Mouse (Mus musculus): ENCODE data around the gene Baz2b.

Baz2b gene

DNA sequence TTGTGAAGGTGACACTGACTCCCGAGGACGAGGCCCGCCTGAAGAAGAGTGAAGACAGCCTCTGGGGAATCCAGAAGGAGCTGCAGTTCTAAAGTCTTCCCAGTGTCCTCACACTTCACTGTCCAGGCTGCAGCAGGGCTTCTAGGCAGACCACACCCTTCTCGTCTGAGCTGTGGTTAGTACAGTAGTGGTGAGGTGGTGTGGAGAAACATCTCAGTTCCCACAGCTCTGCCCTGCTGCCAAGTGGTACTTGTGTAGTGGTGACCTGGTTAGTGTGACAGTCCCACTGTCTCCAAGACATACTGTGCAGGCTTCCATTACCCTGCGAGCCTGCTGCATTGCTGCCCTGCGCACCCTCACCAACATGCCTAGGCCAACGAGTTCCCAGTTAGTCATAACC is 74.7 kb downstream of the Baz2b start:
- in situ Hi-C loops (cut with MboI, MseI) = loop anchor here (5.0 kb wide), 1 partner anchor 72 kb away; the partner anchor contains the start of genes Baz2b and March7

- in situ Hi-C loops (cut with MboI, MseI) = loop anchor here (5.0 kb wide), 1 partner anchor 74 kb away; the partner anchor contains the start of genes Baz2b and March7
Measured at GRCm38 (mm10) chr2:60133072-60133471, 76.6 kb downstream of the Baz2b start.

DNA sequence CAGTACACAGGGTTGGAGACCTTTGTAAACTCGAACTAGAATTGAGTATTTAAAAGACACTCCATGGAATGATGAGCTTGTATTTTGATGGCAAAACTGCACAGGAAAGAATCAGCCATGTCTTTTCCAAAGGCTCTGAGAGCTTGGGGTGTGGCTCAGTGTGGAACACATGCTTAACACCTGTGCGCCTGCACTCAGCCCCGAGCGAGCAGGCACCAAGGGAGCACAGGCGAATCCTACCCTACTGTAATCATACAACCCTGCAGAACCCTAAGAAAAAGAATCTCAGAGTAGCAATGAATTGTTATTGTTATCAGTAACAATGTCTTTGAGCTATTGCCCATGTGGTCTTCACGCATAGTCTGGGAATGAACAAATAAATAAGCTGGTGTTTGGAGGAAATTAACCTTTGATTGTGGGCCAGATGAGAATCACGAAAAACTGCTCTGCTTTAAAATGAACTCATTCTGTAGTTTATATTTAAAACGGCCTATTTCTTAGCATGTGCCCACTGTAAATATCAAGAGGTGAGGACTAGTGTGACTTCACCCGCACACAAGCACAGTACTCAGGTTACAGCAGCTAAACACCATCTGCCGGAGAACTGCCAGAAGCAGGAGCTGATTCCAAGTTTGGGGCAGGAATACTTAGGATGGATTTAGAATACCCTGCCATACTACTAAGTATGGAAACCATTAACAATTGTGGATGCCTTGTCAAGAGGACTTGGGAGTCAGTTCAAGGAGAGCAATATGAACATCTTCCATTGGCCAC is 77.2 kb downstream of the Baz2b start:
- in situ Hi-C loops (cut with MboI, MseI) = loop anchor here (5.0 kb wide), 1 partner anchor 75 kb away; the partner anchor contains the start of genes Baz2b and March7

GRCm38 (mm10) chr2:60128631-60129030 is 81.0 kb downstream of the Baz2b start:
- in situ Hi-C loops (cut with MboI, MseI) = no loop called here

DNA sequence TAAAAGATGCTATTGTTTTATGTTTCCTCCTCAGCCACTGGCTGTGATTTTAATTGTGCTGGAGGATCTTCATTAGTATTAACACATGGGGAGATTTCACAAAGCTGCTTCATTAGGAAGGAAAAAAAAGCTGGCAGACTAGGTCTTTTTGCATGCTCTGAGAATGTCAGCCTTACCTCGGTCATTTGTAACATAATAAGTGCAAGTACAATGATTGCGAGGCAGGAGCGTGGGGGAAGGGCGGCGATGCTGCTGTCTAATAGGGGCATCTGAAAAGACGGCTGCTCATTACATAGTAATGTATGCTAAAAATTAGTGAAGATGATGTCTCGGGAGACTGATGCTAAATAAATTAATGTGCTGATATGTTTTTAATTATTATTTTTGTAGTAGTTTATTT is 82.8 kb downstream of the Baz2b start:
- in situ Hi-C loops (cut with MboI, MseI) = no loop called here

- in situ Hi-C loops (cut with MboI, MseI) = no loop called here
Measured at GRCm38 (mm10) chr2:60126292-60126691, 83.3 kb downstream of the Baz2b start.

GRCm38 (mm10) chr2:60125049-60126004 is 84.3 kb downstream of the Baz2b start:
- in situ Hi-C loops (cut with MboI, MseI) = no loop called here

GRCm38 (mm10) chr2:60124648-60125048 is 85.0 kb downstream of the Baz2b start:
- in situ Hi-C loops (cut with MboI, MseI) = no loop called here

DNA sequence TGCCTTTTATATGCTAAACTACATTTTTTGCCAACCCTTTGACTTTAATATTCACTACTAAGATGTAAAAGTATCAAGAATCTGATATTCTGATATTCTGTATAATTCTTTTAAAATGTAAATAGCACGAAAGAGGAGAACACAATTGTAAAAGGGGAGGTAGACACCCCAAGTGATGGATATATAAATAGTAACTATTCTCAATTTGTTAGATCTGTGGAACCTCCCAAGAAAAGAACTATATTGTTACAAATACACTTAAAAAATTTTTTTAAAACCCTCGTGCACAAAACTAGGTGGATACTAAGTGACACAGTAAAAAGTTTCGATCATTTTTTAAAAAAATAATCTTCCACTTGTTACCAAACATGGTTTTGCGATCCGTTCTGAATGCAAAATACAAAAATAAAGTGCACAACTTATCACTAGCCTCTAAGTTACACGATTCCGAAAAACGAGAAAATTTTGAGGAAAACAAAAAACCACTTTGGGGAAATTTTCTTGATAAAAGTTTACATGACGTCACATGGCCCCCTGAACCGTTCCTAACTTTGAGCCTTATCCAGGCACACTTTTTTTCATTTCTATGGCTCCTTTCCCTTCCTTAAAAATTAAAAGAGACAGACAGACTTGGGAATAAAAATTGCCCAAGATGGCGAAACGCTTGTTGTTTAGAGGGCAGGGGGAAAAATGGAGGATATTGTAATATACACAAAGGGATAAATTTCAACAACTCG is 85.6 kb downstream of the Baz2b start:
- in situ Hi-C loops (cut with MboI, MseI) = no loop called here

- in situ Hi-C loops (cut with MboI, MseI) = no loop called here
Measured at GRCm38 (mm10) chr2:60123061-60123874, 86.4 kb downstream of the Baz2b start.

DNA sequence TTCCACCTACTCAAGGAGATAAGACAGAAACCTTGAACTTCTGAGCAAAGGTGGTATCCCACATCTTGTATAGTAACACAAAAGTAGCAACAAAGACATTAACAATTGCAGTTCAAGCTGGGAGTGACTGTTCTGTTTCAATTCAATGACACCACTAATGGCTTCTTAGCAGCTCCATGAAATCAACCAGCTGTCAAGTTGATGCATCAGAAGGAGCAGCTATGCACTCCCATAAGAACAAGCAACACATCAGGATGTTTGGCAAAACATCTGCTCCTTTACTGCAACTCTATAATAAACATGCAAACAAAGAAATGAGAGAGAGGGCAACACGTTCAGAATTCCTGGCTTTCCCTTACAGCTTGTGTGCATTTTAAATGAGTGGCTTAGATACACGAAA is 87.5 kb downstream of the Baz2b start:
- in situ Hi-C loops (cut with MboI, MseI) = no loop called here

DNA sequence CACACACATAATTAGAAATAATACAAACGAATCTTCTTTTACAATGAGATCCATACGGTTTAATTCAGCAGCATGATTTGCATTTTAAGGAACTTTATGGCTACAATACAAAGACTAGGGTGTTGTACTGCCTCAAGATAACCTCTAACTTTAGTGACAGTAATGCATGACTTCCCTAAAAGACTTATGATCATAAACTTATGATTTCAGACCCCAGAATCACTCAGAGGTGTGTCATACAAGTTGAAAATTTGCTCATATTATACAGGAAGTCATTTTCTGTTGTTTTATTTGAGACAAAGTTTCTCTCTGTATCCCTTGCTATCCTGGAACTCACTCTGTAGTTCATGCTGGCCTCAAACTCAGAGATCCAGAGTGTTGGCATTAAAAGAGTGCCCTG is 89.0 kb downstream of the Baz2b start:
- in situ Hi-C loops (cut with MboI, MseI) = no loop called here

DNA sequence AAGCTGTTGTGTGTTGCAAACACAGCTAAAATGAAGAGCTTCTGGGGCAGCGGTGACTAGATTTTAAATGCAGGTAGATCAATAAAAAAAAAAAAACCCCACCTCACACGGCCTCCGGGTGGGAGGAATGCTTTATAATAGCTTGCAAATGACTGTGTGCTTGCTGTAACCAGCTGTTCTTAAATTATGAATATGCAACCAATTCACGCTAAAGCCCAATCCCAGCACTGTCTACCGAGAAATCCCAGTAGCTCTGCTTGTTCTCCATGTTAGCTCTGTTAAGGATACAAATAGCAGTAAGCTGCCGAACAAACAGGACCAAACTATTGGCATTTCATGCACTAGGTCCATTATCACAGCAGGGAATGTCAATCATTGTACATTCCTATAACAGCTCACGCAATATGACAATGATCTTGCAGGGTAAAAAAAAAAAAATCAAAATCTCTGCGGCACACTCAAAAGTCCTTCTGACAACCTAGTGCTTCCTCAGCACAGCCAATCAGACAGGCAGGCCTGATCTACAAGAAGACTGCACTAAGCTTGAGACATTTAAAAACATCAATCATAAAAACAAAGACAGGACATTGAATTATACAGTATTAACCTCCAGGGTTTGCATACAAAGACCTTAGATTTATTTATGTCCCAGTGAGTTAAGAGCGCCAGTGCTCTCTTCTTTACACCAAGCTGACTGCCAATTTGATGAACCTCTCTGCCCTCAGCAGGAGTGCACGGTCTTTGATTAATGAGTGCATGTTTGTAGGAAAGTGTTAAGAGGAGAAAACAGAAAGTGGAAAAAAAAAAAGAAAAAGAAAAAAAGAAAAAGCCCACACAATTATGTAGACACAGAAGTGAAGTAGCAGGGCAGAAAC is 90.7 kb downstream of the Baz2b start:
- in situ Hi-C loops (cut with MboI, MseI) = loop anchor here (5.0 kb wide), 1 partner anchor 62 kb away; no protein-coding TSS in a partner anchor

- in situ Hi-C loops (cut with MboI, MseI) = loop anchor here (5.0 kb wide), 1 partner anchor 61 kb away; no protein-coding TSS in a partner anchor
Measured at GRCm38 (mm10) chr2:60117867-60118266, 91.8 kb downstream of the Baz2b start.

DNA sequence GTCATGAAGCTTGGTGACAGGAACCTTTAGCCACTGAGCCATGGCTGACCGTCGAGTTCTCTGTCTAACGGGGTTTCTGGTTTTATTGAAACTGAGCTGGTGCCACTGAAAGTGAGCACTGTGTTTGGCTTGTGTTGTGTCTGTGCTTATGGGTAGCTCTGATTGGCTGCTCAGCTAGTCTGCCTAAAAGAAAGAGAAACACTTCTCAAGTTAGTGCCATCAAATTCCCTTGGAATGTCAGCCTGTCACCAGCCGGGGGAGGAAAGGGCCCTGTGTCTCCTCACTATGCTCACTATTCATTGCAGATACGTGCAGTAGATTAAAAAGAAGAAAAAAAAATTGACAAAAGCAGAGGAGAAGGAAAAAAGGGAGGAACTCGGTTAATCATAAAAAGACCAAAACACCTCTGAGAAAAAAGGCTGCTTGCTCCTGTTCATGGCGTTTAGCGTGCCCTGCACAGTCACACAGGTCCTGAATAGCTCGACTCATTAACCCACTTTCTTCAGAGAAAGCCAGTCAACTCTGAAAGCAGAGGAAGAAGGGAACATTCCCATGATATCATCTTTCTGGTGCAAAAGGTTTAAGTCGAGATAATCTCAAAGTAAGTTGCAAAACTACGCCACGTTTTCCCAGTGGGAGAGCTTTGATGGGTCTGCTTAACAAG is 93.6 kb downstream of the Baz2b start:
- in situ Hi-C loops (cut with MboI, MseI) = loop anchor here (5.0 kb wide), 1 partner anchor 59 kb away; no protein-coding TSS in a partner anchor

DNA sequence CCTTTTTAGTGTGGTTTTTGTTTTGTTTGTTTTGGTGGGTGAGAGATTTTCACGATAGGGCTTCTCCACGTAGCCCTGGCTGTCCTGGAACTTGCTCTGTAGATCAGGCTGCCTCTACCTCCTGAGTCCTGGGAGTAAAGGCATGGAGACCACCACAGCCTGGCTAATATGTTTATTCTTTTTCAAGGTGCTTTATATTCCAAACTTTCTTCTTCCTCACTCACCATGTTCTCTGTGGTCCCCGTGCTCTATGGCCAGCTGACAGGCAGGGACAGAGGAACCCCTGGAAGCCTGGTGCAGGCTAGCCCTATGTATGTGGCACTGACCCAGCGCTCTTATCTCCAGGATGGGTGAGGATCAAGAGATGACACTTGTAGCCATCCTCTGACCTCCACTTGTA is 94.7 kb downstream of the Baz2b start:
- in situ Hi-C loops (cut with MboI, MseI) = loop anchor here (5.0 kb wide), 1 partner anchor 58 kb away; no protein-coding TSS in a partner anchor

GRCm38 (mm10) chr2:60113661-60114560 is 95.7 kb downstream of the Baz2b start:
- in situ Hi-C loops (cut with MboI, MseI) = no loop called here

DNA sequence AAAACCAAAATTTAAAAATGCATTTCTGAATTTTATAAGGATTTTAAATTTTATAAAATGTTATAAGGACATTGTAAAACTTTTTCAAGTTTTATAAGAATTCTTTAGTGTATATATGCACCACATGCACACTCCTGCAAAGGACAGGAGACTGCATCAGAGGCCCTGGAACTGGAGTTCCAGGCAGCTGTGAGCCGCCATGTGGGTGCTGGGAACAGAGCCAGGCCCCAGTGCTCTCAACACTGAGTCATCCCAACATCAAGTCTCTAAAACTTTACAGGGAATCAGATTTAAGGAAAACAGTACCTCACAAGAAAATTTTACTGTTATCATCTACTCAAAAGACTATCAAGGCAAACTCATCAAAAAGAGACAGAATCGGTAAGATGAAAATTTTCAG is 97.5 kb downstream of the Baz2b start:
- in situ Hi-C loops (cut with MboI, MseI) = no loop called here

All from T-helper 1 cell (primary cell).